Mouse (Mus musculus) adrenal gland, postnatal 14 days (tissue): ENCODE measurements around the gene Ankrd63. TPM values are rescaled to one million over a fixed set of nuclear protein-coding genes. Genes with fewer than 3 reads are reported as not detected.

ENCODE experiments used
- DNase-seq: peaks from one replicate; pipeline ENCODE4 v3.0.0; 2021; ENCODE audit warnings: mixed read lengths
- total RNA-seq: library from RNA; stranded (reverse); gene quantifications from 2 replicates; pipeline ENCODE4 v1.2.3, GENCODE M21; 2021

Ankrd63 gene
- total RNA-seq, 1 experiment from 2014 or later = 0.15 TPM

GRCm38 (mm10) chr2:118726873-118727272 is 23.1 kb upstream of the Ankrd63 start:
- DNase-seq = no peak

GRCm38 (mm10) chr2:118725511-118725910 is 21.7 kb upstream of the Ankrd63 start:
- peak; percentile 48 for DNase-seq

- no peak for DNase-seq
Measured at GRCm38 (mm10) chr2:118723693-118724486, 20.1 kb upstream of the Ankrd63 start.

DNA sequence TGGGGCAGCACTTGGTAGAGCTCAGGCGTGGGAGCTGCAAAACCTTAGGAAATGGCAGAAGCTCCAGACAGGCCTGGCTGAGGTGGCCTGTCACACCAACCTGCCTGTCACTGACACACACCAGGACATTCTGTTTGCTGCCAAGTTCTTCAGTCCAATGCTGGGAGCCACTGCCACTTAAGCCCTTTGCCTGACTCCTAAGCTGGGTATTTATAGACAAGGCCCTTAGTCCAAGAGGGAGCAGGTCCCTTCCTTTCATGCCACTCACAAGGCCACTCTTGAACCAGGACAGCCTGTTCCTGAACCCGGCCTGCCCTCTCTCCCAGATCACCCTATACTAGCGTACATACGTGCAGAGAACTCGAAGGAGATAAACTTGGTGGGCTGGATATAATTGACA is 12.9 kb upstream of the Ankrd63 start:
- DNase-seq = peak; percentile 14

DNA sequence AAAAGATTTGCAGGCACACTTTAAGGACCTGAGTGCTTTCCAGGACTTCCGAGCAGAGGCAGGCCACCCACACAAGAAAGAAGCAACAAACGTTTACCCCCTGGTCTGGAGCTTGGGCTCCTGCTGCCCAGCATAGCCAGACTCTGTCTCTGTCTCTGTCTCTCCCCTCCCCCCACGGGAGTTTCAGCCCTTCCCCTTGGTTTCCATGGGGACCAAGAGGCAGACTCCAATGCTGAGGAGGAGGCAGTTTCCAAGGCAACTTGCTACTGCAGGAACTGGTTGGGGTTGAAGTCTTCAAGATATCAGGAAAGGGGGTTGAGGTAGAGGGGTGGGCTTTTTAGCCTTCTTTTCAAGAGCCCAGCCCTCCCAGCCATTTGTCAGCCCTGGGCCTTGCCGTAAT is 10.5 kb upstream of the Ankrd63 start:
- DNase-seq = no peak

GRCm38 (mm10) chr2:118713631-118714030 is 9.9 kb upstream of the Ankrd63 start:
- DNase-seq = peak; percentile 4

DNA sequence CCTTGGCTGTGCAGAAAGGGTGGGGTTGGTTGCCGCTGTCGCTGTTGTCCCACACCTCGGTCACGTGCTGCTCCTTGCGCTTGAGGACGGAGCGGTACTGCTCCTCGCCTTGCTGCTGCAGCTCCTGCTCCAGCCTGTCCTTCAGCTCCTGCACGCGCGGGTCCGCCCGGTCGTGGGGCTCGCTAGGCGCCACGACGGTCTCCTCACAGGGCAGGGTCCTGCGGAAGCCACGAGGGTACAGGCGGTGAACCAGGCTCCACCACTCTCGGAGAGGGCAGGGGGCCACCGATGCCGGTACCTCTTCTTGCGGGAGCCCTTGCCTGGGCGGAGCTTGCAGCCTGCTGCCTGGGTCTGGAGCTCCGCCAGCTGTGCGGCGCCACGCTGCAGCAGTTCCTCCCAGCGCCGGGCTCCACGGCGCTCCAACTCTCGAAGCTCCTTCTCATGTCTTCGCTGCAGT is 7.3 kb upstream of the Ankrd63 start:
- DNase-seq = peak; percentile 78

- DNase-seq = peak; percentile 43
Measured at GRCm38 (mm10) chr2:118709655-118710221, 6.0 kb upstream of the Ankrd63 start.

- no peak for DNase-seq
Measured at GRCm38 (mm10) chr2:118708472-118708871, 4.7 kb upstream of the Ankrd63 start.

DNA sequence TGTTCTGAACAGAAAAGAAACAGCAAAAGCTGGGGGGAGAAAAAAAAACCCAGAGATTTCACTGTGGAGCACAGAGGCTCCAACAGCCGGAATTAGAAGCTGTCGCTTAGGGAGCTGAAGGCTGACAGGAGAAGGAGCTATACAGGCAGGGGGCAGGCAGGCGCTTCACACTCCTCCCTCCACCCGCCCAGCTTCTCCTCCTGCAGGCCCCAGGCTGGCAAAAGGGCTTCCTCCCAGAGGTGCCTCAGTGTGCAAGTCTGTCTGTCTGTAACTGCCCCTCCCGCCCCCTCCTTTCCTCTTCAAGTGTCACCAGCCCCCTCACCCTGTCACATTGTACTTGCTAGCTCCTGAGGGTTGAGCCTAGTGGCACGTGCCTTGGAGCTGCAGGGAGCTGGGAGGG is 2.7 kb upstream of the Ankrd63 start:
- DNase-seq = no peak

DNA sequence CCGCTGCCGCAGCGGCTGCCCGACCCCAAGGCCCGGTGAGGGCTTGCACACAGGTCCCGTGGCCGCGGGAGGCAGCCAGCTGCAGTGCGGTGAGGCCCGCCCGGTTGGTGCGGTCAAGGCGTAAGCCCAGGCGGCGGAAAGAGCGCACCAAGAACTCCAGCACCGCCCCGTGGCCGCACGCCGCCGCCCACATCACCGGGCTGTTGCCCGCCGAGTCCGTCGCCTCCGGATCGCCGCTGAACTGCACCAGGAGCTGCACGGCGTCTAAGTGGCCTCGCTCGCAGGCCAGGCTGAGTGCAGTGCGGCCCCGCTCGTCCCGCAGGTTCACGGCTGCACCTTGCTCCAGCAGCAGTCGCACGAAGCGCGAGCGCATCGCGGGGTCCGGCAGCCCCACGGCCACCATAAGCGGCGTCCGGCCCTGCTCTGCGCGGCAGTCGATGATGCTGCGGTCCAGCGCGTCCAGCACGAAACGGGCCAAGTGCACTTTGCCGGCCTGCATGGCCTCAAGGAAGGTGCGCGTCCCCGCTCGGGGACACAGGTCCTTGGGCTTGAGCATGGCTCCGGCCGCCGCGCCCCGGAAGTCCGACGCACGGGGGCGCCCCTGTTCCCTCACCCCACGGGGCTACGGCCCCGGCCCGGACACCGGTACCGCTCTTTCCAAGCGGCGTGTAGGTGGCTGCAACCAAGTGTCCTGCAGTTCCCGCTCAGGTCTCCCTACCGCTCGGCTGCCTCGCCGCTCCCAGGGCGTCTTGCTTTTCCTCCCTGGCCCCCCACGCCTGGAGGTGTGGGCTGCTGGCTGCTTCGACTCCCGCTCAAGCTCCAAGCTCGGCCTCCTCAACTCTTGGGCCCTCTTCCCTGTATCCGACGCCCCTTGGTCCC is 641 bp downstream of the Ankrd63 start:
- DNase-seq = peak; percentile 71

- peak; percentile 60 for DNase-seq
Measured at GRCm38 (mm10) chr2:118701971-118702882, 1.5 kb downstream of the Ankrd63 start.

GRCm38 (mm10) chr2:118701161-118701560 is 2.6 kb downstream of the Ankrd63 start:
- no peak for DNase-seq

DNA sequence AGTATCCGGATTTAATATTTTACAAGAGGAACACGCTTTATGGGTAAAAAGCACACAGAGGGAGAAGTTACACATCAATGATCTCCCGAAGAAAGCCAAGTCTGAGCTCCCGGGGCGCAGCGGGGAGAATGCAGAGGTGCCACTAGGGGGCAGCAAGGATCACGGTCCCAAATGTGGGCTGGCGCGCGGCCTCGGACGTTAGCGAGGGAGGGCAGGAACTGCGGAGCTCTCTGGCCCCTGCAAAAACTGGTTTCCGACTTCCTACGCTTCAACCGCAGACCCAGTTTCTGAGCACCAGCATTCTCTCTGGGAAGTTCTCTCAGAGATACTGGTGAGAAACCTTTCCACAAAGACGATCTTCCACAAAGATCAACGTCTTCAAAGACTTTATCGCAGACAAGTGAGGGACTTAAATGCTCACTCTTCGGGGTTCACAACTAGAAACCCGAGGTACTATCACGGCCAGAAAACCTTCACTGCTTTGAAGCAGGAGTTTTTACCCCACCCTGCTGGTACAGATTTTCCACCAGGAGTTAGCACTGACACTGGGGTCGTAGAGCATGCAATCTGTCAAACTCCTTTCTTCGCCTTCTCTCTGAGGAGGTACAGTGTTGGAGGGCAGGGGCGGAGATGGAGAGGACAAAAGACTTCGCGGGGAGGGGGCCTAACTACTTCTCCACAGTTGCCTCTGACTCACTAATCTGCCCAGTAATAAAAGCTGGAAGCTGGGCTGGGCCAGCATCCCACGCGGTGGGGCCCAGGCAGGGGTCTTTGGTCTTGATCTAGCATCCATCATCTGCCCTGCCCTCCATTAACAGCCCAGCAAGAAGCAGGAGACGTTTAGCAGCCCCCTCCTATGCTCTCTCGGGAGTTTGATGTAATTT is 3.3 kb downstream of the Ankrd63 start:
- peak; percentile 94 for DNase-seq

- DNase-seq = peak; percentile 69
Measured at GRCm38 (mm10) chr2:118697955-118698354, 5.8 kb downstream of the Ankrd63 start.

- DNase-seq = peak; percentile 59
Measured at GRCm38 (mm10) chr2:118697311-118697877, 6.4 kb downstream of the Ankrd63 start.

DNA sequence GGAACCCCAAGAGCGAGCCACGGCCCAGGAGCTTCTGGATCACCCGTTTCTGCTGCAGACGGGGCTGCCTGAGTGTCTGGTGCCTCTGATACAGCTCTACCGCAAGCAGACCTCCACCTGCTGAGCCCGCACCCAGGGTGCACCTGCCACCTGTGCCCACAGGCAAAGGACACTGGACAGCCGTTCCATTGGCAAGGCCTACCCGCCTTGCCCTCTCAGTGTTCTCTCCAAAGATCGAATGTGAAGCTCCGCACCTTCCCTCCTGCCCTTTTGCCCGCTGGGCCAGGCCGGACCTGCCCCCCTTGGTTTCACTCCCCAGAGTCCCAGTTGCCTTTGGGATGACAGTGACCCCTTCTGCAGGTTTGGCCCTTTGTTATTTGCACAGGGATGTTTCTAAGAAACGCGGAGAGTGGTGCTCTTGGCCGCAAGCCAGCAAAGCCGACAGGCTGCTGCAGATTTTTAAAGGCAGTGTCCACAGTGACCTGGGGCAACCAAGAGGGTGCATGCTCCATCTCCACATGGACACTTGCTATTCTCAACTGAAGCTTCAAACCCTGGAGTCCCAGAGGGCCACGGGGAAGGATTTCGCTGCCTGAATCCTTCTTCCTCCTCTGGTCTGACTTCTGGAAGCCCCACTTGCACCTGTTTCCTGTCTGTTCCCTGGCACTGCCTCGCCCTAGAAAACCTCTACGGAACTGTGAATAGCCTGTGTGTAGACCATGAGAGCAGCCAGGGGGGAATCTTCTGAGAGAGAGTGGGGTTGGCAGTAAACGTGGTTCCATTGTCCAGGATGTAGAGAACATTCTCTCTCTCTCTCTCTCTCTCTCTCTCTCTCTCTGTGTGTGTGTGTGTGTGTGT is 7.1 kb downstream of the Ankrd63 start:
- DNase-seq = peak; percentile 49

DNA sequence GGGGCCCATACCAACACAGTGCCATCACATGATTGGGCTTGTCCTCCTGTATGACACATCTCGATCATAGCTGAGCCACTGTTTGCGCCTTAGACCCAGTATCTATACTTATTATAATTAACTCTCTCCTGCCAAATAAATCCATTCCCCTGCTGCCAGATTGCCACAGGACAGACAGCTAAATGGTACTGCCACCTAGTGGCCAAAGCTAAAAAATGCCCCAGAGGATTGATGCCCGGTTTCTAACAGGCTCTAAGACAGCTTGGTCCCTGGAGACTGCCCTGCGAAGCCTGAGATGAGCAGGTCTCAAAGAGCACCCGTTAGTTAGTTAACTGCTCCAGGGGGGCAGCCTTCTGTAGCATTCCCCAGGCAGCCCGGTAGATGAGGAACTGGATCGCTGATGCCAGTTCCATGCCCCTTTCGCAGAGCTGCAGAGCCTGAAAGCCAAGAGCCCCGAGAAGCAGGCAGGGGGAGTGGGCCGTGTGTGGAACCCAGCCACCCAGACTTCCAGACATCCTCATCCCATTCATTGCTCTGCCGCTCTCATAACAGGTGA is 8.0 kb downstream of the Ankrd63 start:
- peak; percentile 73 for DNase-seq
